Mouse (Mus musculus): ENCODE measurements around the gene Rnf213. TPM values are rescaled to one million over a fixed set of nuclear protein-coding genes. Genes with fewer than 3 reads are reported as not detected.
"Not testable (repeated sequence)": the region's sequence is repeated elsewhere in the genome, so short reads cannot be mapped to it uniquely, and the experiment has no call there.

Rnf213 gene
- polyA plus RNA-seq, 1 experiment from 2014 or later = 1.4 TPM

DNA sequence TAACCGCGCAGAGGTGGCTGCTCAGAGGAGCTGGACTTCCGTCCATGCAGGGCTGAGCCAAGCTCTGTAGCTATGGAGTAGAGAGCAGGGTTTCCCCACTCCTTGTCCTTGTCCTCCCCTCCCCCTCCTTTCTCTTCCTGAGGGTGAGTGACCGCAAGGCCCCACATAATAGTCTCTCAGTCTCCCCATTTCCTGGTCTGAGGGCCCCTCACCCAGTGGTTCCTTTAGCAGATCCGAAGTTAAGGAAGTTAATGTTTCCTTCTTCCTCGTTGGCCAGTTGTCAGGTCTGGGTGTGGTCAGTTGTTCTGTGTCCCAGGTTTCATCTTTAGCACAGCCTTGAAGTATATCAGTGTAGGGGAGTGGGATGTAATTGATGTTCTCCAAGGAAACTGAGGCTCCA is 17.5 kb upstream of the Rnf213 start:
- no peak for ATAC-seq (replicated peaks)
- no peak overlapping the region for H3K9ac ChIP-seq (replicated peaks)
- no peaks in the 10 kb centered on the region for H3K27me3 ChIP-seq
- no peaks in the 10 kb centered on the region for H3K4me1 ChIP-seq
- no peaks in the 10 kb centered on the region for H3K9me3 ChIP-seq
- H3K4me3 ChIP-seq = no peak overlapping the region
- no peak overlapping the region for H3K4me2 ChIP-seq (replicated peaks)
- H3K36me3 ChIP-seq = no peaks in the 10 kb centered on the region
- WGBS = 84% methylated on average over 6 of the region's 6 CpGs
- H3K27ac ChIP-seq (replicated peaks) = no peak overlapping the region

DNA sequence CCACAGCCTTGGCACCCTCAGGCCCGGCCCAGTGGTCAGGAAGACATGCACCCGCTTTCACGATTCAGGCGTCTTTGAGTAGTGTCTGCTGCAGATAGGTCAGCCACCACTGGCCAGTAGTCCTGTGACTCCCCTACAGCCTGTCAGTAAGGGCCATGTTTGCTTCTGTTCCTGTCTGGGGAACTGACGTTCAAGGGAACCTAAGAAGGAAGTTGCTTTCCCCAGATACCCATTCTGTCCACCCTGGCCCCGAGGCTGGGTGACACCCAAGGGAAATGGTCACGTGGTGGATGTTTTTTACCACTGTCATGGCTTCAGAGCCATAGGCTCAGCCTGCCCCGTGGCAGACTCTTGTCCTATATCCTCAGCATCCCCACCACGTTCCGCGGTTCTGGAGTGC is 15.6 kb upstream of the Rnf213 start:
- Histone ChIP-seq H3K4me3 (no peak overlapping the region), H3K27me3 (no peaks in the 10 kb centered on the region), H3K27ac (replicated peaks) (no peak overlapping the region), H3K9me3 (no peaks in the 10 kb centered on the region), H3K9ac (replicated peaks) (no peak overlapping the region), H3K4me1 (no peaks in the 10 kb centered on the region), H3K36me3 (no peaks in the 10 kb centered on the region), H3K4me2 (replicated peaks) (no peak overlapping the region)
- 95% methylated on average over 11 of the region's 11 CpGs for WGBS
- ATAC-seq (replicated peaks) = no peak

DNA sequence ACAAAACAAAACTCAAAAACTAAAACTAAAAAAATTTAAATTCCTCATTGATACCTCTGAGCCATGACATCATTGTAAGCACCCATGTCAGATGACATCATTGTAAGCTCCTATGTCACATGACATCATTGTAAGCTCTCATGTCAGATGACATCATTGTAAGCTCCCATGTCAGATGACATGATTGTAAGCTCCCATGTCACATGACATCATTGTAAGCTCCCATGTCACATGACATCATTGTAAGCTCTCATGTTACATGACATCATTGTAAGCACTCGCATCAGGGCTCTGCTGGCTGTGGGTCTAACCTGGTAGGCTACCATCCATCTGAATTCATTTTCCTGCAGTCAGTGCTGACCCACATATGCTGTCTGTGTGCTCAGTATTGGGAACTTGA is 14.3 kb upstream of the Rnf213 start:
- Histone ChIP-seq H3K9me3 (no peaks in the 10 kb centered on the region), H3K27me3 (no peaks in the 10 kb centered on the region), H3K4me3 (no peak overlapping the region), H3K4me2 (replicated peaks) (no peak overlapping the region), H3K36me3 (no peaks in the 10 kb centered on the region), H3K9ac (replicated peaks) (no peak overlapping the region), H3K4me1 (no peaks in the 10 kb centered on the region), H3K27ac (replicated peaks) (no peak overlapping the region)
- ATAC-seq (replicated peaks) = no peak
- 94% methylated on average over 1 of the region's 1 CpGs for WGBS

DNA sequence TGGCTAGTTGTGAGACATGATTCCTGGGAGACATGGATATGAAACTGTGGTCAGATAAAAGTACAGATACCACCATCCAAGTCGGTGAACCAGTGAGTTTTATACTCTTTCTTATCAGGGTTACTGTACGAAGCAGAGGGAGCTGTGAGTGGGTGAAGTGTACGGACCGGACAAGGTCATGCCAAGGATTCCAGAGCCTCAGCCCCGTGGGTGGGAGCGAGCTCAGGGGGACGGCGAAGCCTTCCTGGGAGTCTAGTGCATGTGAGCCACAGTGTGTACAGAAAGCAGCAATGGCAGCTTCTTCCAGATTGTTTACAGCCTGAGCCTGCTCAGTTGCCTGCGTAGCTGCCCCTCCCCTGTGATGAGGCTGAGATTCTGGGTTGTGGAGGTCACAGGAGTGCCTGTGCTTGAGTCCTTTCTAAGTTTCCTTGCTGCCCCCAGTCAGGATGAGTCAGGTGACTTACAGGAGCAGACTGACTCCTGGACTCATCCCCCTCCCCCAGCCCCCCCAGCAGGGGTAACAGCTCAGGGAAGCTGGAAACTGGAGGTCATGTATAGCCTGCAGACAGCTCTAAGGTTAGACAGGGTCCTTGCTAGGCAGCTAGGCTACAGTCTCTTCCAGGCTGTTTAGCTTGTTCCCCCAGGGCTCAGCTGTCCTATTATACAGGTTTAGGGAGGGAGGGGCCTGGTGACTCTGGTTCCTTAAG is 11.1 kb upstream of the Rnf213 start:
- WGBS = 87% methylated on average over 9 of the region's 9 CpGs
- no peak for ATAC-seq (replicated peaks)
- Histone ChIP-seq H3K27me3 (no peaks in the 10 kb centered on the region), H3K9ac (replicated peaks) (no peak overlapping the region), H3K4me2 (replicated peaks) (no peak overlapping the region), H3K27ac (replicated peaks) (no peak overlapping the region), H3K4me1 (no peaks in the 10 kb centered on the region), H3K9me3 (no peaks in the 10 kb centered on the region), H3K36me3 (no peaks in the 10 kb centered on the region), H3K4me3 (no peak overlapping the region)

DNA sequence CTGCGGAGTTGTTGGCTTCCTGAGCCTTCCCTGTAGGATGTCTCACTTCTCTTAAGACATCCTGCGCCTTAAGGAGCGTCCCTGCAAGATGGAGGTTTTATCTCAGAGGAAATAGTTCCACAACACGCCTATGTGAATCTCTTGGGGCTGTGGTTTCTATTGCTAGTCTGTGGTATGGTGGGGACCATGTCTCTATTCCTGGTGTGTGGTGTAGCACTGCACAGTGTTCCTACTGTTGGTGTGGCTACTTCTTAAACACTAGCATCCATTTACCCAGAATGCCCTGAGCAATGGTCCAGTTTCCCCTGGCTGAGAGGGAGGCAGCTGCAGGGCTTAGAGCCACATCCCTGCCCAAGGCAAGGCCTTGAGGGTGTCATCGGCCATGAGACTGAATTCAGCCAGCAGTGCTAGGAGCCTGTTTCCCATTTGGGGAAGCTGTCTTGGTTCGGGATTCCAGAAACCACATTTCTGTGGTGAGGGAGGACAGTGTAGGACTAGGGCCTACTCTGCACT is 10.5 kb upstream of the Rnf213 start:
- Histone ChIP-seq H3K4me2 (replicated peaks) (no peak overlapping the region), H3K4me3 (no peak overlapping the region), H3K4me1 (no peaks in the 10 kb centered on the region), H3K27ac (replicated peaks) (no peak overlapping the region), H3K27me3 (no peaks in the 10 kb centered on the region), H3K36me3 (no peaks in the 10 kb centered on the region), H3K9ac (replicated peaks) (no peak overlapping the region), H3K9me3 (no peaks in the 10 kb centered on the region)
- no peak for ATAC-seq (replicated peaks)
- 76% methylated on average over 6 of the region's 6 CpGs for WGBS

DNA sequence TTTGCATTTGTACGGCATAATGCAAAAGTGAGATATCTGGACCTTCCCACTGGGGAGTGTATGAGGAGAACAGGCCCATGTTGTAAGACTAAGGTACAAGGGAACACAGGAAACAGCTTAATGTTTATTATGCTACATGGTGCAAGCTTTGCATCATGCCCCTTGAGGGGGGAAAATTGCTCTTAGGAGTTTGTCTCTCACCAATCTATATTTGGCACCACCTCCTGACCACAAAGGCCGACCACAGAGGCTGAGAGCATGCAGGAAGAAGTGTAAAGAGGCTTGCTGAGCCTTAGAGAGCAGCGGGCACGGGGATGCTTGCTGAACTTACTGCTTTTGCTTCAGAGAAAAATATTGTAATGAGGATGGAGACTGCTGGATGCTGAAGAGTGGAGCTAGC is 8.0 kb upstream of the Rnf213 start:
- Histone ChIP-seq H3K27me3 (peaks cover 15% of the 10 kb centered on the region; the same call in 1 of the 2 replicates), H3K9me3 (no peaks in the 10 kb centered on the region), H3K9ac (replicated peaks) (no peak overlapping the region), H3K4me3 (no peak overlapping the region), H3K4me1 (peaks cover 5% of the 10 kb centered on the region), H3K27ac (replicated peaks) (no peak overlapping the region), H3K4me2 (replicated peaks) (no peak overlapping the region), H3K36me3 (no peaks in the 10 kb centered on the region)
- 79% methylated on average over 4 of the region's 4 CpGs for WGBS
- ATAC-seq (replicated peaks) = no peak

DNA sequence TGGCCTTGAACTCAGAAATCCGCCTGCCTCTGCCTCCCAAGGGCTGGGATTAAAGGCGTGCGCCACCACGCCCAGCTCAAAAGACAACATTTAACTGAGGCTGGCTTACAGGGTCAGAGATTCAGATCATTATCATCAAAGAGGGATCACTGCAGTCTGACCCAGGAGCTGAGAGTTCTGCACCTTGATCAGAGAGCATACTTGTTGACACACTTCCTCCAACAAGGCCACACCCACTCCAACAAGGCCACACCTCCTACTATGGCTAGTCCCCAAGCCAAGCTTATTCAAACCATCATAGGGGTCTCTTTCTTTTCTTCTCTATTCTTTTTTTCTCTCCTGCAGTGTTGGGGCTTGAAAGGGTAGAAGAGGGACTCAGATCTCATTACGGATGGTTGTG is 6.6 kb upstream of the Rnf213 start:
- H3K9ac ChIP-seq (replicated peaks) = no peak overlapping the region
- 93% methylated on average over 5 of the region's 5 CpGs for WGBS
- H3K27ac ChIP-seq (replicated peaks) = no peak overlapping the region
- H3K4me1 ChIP-seq = peaks cover 16% of the 10 kb centered on the region
- H3K9me3 ChIP-seq = no peaks in the 10 kb centered on the region
- no peak for ATAC-seq (replicated peaks)
- no peak overlapping the region for H3K4me2 ChIP-seq (replicated peaks)
- no peaks in the 10 kb centered on the region for H3K36me3 ChIP-seq
- H3K27me3 ChIP-seq = peaks cover 29% of the 10 kb centered on the region
- no peak overlapping the region for H3K4me3 ChIP-seq

DNA sequence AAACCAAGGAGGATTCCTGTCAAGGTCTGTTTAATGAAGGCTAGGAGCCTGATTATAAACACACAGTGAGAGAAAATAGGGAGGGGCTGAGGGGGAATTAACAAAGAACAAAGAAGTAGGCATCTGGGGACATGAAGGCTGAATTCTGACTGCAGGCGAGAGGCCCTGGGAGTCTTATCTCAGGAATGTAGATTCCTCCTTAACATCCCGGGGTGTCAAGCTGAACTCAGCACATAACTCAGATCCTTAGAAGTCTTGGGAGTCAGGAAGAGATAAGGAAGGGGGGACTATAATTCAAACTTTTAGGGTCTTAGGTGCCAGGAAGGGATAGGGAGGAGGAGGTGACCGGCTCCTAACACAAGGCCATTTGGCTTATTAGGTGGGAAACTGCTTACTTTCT is 5.6 kb upstream of the Rnf213 start:
- Histone ChIP-seq H3K27me3 (peaks cover 38% of the 10 kb centered on the region), H3K4me1 (peaks cover 19% of the 10 kb centered on the region)
- 30% methylated on average over 3 of the region's 3 CpGs for WGBS
- not testable (repeated sequence) for H3K4me3 ChIP-seq; H3K27ac ChIP-seq (replicated peaks); H3K9ac ChIP-seq (replicated peaks); H3K9me3 ChIP-seq; H3K4me2 ChIP-seq (replicated peaks); ATAC-seq (replicated peaks); H3K36me3 ChIP-seq

DNA sequence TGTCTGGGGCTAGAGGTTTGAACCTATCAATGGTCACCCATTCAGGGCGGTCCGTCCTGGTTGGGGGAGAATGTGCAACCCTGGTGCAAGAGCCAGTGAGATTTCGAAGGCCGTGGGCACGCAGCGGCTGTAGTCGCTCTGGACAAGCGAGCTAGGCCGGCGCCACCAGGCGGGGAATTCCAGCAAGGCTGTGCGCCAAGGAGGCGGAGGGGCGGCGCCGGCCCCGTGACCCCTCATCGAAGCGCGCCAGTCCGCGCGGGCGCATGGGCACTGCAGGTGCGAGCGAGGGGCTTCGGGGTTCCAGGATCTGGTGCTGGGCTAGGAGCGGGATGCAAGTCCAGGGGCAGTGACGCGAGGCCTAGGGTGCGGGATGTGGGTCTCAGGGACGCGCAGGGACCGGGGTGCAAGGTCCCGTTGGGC is 3.0 kb upstream of the Rnf213 start:
- peak; percentile 61; the same call in 1 of the 2 replicates for ATAC-seq (replicated peaks)
- under 1% methylated on average over 35 of the region's 35 CpGs for WGBS
- Histone ChIP-seq H3K27ac (replicated peaks) (0 out of 2 replicates have a peak overlapping the region, but pooled peaks have one; percentile 1), H3K4me2 (replicated peaks) (peak overlapping the region; percentile 94), H3K4me1 (peaks cover 32% of the 10 kb centered on the region), H3K4me3 (peak overlapping the region; percentile 48), H3K27me3 (peaks cover 55% of the 10 kb centered on the region), H3K9me3 (no peaks in the 10 kb centered on the region), H3K36me3 (no peaks in the 10 kb centered on the region), H3K9ac (replicated peaks) (peak overlapping the region; percentile 41)

DNA sequence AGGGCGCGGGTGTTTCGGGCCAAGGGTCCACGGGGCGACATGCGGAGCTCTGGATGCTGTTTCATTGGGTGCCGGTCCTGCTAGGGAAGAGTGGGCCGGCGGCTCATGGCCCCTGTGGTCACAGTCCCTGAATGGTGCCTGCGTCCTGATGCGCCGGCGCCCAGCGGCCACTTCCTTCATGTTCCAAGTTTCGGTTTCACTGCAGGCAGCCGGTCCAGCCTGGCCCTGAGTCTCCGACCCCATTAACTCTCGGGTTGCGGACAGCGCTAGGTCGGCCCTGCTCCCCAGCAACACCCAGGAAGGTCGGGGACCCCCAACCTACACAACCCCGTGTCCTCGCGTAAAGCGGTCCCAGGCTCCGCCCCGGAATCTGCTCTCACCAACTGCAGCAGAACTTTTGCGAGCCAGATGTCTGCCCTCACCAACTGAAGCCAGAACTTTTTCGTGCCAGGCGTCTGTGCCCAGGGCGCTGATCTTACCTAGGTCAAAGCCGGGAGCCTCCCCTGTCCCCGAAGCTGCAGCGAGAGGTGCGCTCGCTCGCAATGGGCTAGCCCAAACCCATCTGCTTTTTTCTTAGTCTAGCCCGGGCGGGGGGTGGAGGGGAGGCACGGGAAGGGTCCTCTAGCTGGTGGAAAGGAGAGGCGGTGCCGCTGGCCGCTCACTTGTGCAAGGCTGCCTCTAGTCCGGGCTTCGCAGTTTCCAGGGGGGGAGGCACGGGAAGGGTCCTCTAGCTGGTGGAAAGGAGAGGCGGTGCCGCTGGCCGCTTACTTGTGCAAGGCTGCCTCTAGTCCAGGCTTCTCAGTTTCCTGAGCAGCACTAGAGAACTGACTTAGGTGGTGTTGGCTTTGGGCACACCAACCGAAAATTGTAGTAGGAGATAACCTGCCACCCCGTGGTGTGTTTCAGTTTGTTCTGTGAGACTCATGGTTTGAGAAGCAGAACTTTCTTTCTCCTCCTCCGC is 2.3 kb upstream of the Rnf213 start:
- WGBS = 3% methylated on average over 53 of the region's 53 CpGs
- 0 out of 2 replicates have a peak, but pooled peaks have one; percentile 29 for ATAC-seq (replicated peaks)
- 0 out of 2 replicates have a peak overlapping the region, but pooled peaks have one; percentile 1 for H3K27ac ChIP-seq (replicated peaks)

DNA sequence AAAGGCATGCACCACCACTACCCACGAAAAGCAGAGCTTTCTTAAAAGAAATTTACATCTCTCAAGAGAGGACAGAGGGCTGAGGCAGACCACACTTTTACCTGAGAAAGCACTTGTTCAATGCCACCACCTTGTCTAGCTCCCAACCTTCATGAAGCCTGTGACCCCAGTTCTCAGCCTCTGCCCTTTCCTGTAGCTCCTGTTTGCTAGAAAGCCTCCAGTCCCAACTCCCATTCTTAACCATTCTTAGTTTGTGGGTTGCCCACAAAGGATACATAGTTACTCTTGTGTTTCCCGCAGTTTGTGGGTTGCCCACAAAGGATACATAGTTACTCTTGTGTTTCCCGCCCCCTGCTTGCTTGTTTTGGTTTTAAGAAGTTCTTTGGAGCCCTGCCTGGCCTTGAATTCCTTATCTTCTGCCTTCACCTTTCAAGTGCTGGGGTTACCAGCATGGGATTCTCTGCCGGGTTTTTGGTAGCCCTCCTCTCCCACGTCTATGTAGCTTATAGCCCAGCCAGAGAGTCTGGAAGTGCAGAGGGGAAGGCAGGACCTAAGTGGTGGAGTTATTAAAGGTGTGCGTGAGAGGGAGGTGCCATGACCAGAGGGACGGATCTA is 1.4 kb upstream of the Rnf213 start:
- Histone ChIP-seq H3K36me3 (no peaks in the 10 kb centered on the region), H3K9me3 (no peaks in the 10 kb centered on the region), H3K27ac (replicated peaks) (no peak overlapping the region), H3K9ac (replicated peaks) (no peak overlapping the region), H3K4me2 (replicated peaks) (no peak overlapping the region), H3K27me3 (peaks cover 66% of the 10 kb centered on the region), H3K4me3 (no peak overlapping the region), H3K4me1 (peaks cover 32% of the 10 kb centered on the region)
- ATAC-seq (replicated peaks) = no peak
- 40% methylated on average over 7 of the region's 7 CpGs for WGBS

More for the DNA sequence above, 2.3 kb upstream of the Rnf213 start:
- Histone ChIP-seq H3K9ac (replicated peaks) (peak overlapping the region; percentile 41), H3K4me3 (peak overlapping the region; percentile 48), H3K9me3 (no peaks in the 10 kb centered on the region), H3K4me2 (replicated peaks) (peak overlapping the region; percentile 94), H3K36me3 (no peaks in the 10 kb centered on the region), H3K27me3 (peaks cover 61% of the 10 kb centered on the region), H3K4me1 (peaks cover 32% of the 10 kb centered on the region)
